Mouse (Mus musculus): ENCODE measurements around the gene Add3.

- TF ChIP-seq RCOR1 (IDR thresholded peaks at IDR 0.05; ENCODE audit: low read depth, low read length): no peak
- TF ChIP-seq CTCF (IDR thresholded peaks at IDR 0.05 in 2 of 3, conservative IDR thresholded peaks at IDR 0.05 in 1 of 3; ENCODE audit: control insufficient read depth in 1 of 3, insufficient read depth in 1 of 3, low read depth in 2 of 3, low read length in 3 of 3, poor library complexity in 1 of 3, severe bottlenecking in 1 of 3): no peak
- no peak for TF ChIP-seq TCF12 (IDR thresholded peaks at IDR 0.05; ENCODE audit: low read depth, low read length)
- no peak for TF ChIP-seq POLR2A (IDR thresholded peaks at IDR 0.05; ENCODE audit: control insufficient read depth in 1 of 2, insufficient read depth in 1 of 2, low read depth in 1 of 2, low read length in 2 of 2, poor library complexity in 1 of 2)
- no peak for TF ChIP-seq E2F4 (IDR thresholded peaks at IDR 0.05; ENCODE audit: borderline replicate concordance, low read depth, low read length)
- TF ChIP-seq TBP (IDR thresholded peaks at IDR 0.05; ENCODE audit: low read depth, low read length): no peak
- no peak for TF ChIP-seq MAX (IDR thresholded peaks at IDR 0.05; ENCODE audit: low read length)
- TF ChIP-seq CHD1 (IDR thresholded peaks at IDR 0.05; ENCODE audit: low read depth, low read length): no peak
- TF ChIP-seq ELF1 (IDR thresholded peaks at IDR 0.05; ENCODE audit: low read depth, low read length): no peak
- no peak for TF ChIP-seq POLR2AphosphoS5 (IDR thresholded peaks at IDR 0.05; ENCODE audit: borderline replicate concordance, low read depth, low read length)
These were observed 118.7 kb downstream of the Add3 start for GRCm38 (mm10) chr19:53258740-53259506.
